Mouse (Mus musculus) embryonic facial prominence, embryonic 11.5 days (tissue): ENCODE measurements around the gene Ndufa10. TPM values are rescaled to one million over a fixed set of nuclear protein-coding genes. Genes with fewer than 3 reads are reported as not detected.

Experiments used
- ATAC-seq: fragments of 200-750 bp; cut with Nextera tagmentation; replicated peaks from 2 replicates; pipeline ENCODE4 v1.8.0; 2017; ENCODE audit warnings: low read depth; ENCODE audit not compliant: insufficient number of reproducible peaks, low FRiP score, low TSS enrichment
- DNase-seq: peaks from one replicate; pipeline ENCODE4 v3.0.0-alpha.2; 2015; ENCODE audit warnings: low spot score
- H3K27ac ChIP-seq: fragments of 300-500 bp; sonication (generic); replicated peaks from 2 replicates; pipeline ENCODE4 v1.5.1; 2014; ENCODE audit warnings: mild to moderate bottlenecking, low read depth, low read length, control low read depth
- H3K27me3 ChIP-seq: fragments of 300-500 bp; sonication (generic); 2 replicates; pipeline ENCODE4 v1.6.1; 2014; ENCODE audit warnings: mild to moderate bottlenecking, low read length, moderate library complexity, mixed read lengths; ENCODE audit not compliant: control insufficient read depth, insufficient read depth
- H3K36me3 ChIP-seq: fragments of 300-500 bp; sonication (generic); replicated peaks from 2 replicates; pipeline ENCODE4 v1.6.1; 2014; ENCODE audit warnings: low read depth, mild to moderate bottlenecking, low read length, moderate library complexity, mixed read lengths; ENCODE audit not compliant: control insufficient read depth, insufficient read depth
- H3K4me1 ChIP-seq: fragments of 300-500 bp; sonication (generic); 2 replicates; pipeline ENCODE4 v1.6.1; 2014; ENCODE audit warnings: low read length, mixed read lengths; ENCODE audit not compliant: control insufficient read depth, insufficient read depth
- H3K4me2 ChIP-seq: fragments of 300-500 bp; sonication (generic); 2 replicates; pipeline ENCODE4 v1.6.1; 2014; ENCODE audit warnings: low read depth, mild to moderate bottlenecking, control low read depth, low read length, moderate library complexity
- H3K4me3 ChIP-seq: fragments of 300-500 bp; sonication (generic); 2 replicates; pipeline ENCODE4 v1.5.1; 2014; ENCODE audit warnings: low read depth, low read length, control low read depth
- H3K9ac ChIP-seq: fragments of 300-500 bp; sonication (generic); replicated peaks from 2 replicates; pipeline ENCODE4 v1.6.1; 2014; ENCODE audit warnings: mild to moderate bottlenecking, control low read depth, low read length
- H3K9me3 ChIP-seq: fragments of 300-500 bp; sonication (generic); replicated peaks from 2 replicates; pipeline ENCODE4 v1.6.1; 2016; ENCODE audit warnings: mild to moderate bottlenecking, low read length, inconsistent platforms, mixed read lengths; ENCODE audit not compliant: control insufficient read depth
- WGBS: fragments of 180-500 bp; shearing (Covaris S2); extraction: QIAGEN DNeasy Blood & Tissue Kit; methylation state at CpG from one replicate; pipeline ENCODE4 v1.1.7; 2014; 5-methylcytosine and 5-hydroxymethylcytosine counted together
- polyA plus RNA-seq: library from polyadenylated mRNA; unstranded; fragments of >200 nt; fragmentation: Nextera tagmentation; extraction: Ambion mirVana; gene quantifications from 2 replicates; pipeline ENCODE4 v1.2.1, GENCODE M21; 2014

Ndufa10 gene
- polyA plus RNA-seq, 1 experiment from 2014 or later, result 275 TPM

GRCm38 (mm10) chr1:92474066-92474578 is 462 bp upstream of the Ndufa10 start:
- Histone ChIP-seq H3K4me1 (no peaks in the 10 kb centered on the region), H3K9me3 (no peaks in the 10 kb centered on the region), H3K36me3 (peaks cover 4% of the 10 kb centered on the region), H3K9ac (peak overlapping the region; percentile 57), H3K4me3 (peak overlapping the region; percentile 59), H3K27me3 (no peaks in the 10 kb centered on the region), H3K27ac (no peak overlapping the region), H3K4me2 (peak overlapping the region; percentile 76)
- peak; percentile 60 for ATAC-seq
- DNase-seq, result peak; percentile 4
- WGBS, result 4% methylated on average over 10 of the region's 10 CpGs

DNA sequence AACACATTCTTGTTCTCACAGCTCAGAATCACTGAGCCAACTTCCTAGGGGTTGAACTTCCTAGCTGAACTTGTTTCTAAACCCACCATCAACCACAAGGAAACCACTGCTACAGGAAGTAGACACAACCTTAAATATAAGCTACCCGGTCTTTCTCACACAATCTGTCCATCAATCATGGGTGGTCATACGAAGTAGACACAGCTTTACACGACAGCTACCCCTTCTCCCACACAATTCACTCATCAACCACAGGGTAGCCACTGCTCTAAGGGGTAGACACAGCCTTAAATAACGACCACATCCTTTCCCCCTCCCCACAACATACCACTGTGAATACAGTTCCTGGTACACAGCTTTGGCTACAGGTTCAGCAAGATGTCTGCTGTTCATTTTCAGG is 4.8 kb downstream of the Ndufa10 start:
- Histone ChIP-seq H3K4me1 (no peaks in the 10 kb centered on the region), H3K4me2 (no peak overlapping the region), H3K36me3 (peaks cover 7% of the 10 kb centered on the region), H3K9ac (no peak overlapping the region), H3K9me3 (no peaks in the 10 kb centered on the region), H3K27ac (no peak overlapping the region), H3K4me3 (no peak overlapping the region), H3K27me3 (no peaks in the 10 kb centered on the region)
- 87% methylated on average over 4 of the region's 4 CpGs for WGBS
- DNase-seq (no peak), ATAC-seq (no peak)

- no peak overlapping the region for H3K9ac ChIP-seq
- H3K27me3 ChIP-seq, result no peaks in the 10 kb centered on the region
- no peaks in the 10 kb centered on the region for H3K4me1 ChIP-seq
- 90% methylated on average over 6 of the region's 6 CpGs for WGBS
- no peak overlapping the region for H3K27ac ChIP-seq
- no peak overlapping the region for H3K4me3 ChIP-seq
- DNase-seq (no peak), ATAC-seq (no peak)
- no peaks in the 10 kb centered on the region for H3K9me3 ChIP-seq
- H3K36me3 ChIP-seq, result peaks cover 7% of the 10 kb centered on the region
- H3K4me2 ChIP-seq, result no peak overlapping the region
Measured at GRCm38 (mm10) chr1:92458416-92458815, 15.2 kb downstream of the Ndufa10 start.

- Histone ChIP-seq H3K9me3 (no peaks in the 10 kb centered on the region), H3K4me3 (no peak overlapping the region), H3K9ac (no peak overlapping the region), H3K36me3 (peaks cover 7% of the 10 kb centered on the region), H3K27me3 (no peaks in the 10 kb centered on the region), H3K4me1 (no peaks in the 10 kb centered on the region), H3K27ac (no peak overlapping the region), H3K4me2 (no peak overlapping the region)
- no peak for DNase-seq
- no peak for ATAC-seq
Measured at GRCm38 (mm10) chr1:92457758-92458157, 15.9 kb downstream of the Ndufa10 start.

DNA sequence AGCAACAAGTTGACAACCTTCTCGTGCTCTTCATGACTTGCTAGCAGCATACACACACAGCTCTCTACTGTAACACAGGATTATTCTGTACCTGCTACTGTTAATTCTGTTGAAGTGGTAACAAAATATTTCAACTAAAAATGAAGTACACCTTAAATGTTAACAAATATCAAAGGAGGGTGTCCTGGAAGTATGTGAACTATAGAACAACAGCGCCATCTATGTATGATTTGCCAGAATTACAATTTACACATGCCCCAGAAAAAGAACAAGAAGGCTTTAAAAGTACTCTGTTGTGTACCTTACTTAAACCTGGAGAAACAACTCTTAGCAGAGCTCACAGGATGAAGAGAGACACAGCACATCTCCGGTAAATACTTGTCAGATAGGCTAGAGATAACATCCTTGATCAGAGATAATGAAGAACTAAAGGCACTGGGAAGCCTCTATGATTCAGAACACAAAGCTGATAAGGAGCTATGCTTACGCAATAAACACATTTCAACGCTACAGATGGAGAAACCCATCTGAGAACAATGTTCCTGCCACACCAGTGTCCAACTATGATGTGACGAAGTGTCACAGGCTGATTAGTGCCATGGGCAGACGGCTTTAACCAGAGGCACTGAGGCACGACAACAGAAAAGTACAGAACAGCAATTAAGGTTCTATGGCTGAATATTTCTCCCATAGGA is 19.8 kb downstream of the Ndufa10 start:
- no peak for ATAC-seq
- WGBS, result 77% methylated on average over 8 of the region's 8 CpGs
- H3K9ac ChIP-seq, result no peak overlapping the region
- H3K4me1 ChIP-seq, result no peaks in the 10 kb centered on the region
- H3K36me3 ChIP-seq, result peaks cover 7% of the 10 kb centered on the region
- no peak overlapping the region for H3K4me2 ChIP-seq
- H3K4me3 ChIP-seq, result no peak overlapping the region
- H3K9me3 ChIP-seq, result no peaks in the 10 kb centered on the region
- no peaks in the 10 kb centered on the region for H3K27me3 ChIP-seq
- no peak overlapping the region for H3K27ac ChIP-seq
- DNase-seq, result peak; percentile 69

- Histone ChIP-seq H3K27ac (no peak overlapping the region), H3K4me1 (no peaks in the 10 kb centered on the region), H3K4me2 (no peak overlapping the region), H3K4me3 (no peak overlapping the region), H3K27me3 (no peaks in the 10 kb centered on the region), H3K9ac (no peak overlapping the region), H3K36me3 (no peaks in the 10 kb centered on the region; the same call in 1 of the 2 replicates), H3K9me3 (no peaks in the 10 kb centered on the region)
- DNase-seq (no peak), ATAC-seq (no peak)
- 77% methylated on average over 3 of the region's 3 CpGs for whole genome bisulfite sequencing
Measured at GRCm38 (mm10) chr1:92448293-92448692, 25.4 kb downstream of the Ndufa10 start.

DNA sequence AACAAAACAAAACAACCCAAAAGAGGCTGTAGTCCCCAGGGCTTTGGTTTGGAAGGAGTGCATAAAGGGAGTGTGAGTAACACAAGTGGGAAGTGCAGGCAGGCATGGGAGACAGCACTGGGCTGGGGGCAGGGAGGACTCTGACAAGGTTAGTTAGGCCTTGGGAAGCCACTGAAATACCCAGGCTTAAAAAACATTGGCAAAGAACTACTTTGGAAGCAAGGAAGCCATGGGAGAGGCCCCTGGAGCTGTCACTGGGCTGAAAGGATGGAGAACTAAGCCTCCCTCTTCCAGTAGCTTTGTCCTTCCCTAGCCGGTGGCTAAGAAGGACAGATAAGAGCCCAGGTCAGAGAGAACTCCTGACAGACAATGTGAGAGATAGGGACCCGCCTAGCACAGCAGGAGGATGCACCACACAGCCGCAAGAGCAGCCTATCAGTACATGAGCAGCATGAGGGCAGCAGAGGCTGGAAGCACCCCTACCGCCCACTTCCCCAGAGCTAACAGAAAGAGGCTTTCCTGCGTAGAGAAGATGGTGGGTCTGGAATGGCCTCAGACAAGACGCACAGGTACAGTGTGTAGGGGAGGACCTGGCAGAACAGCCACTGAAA is 32.1 kb downstream of the Ndufa10 start:
- Histone ChIP-seq H3K36me3 (peaks cover 4% of the 10 kb centered on the region; the same call in 1 of the 2 replicates), H3K4me1 (no peaks in the 10 kb centered on the region), H3K4me2 (no peak overlapping the region), H3K27me3 (no peaks in the 10 kb centered on the region), H3K27ac (no peak overlapping the region), H3K9me3 (no peaks in the 10 kb centered on the region), H3K4me3 (no peak overlapping the region), H3K9ac (no peak overlapping the region)
- DNase-seq (no peak), ATAC-seq (no peak)
- WGBS, result 72% methylated on average over 6 of the region's 6 CpGs

DNA sequence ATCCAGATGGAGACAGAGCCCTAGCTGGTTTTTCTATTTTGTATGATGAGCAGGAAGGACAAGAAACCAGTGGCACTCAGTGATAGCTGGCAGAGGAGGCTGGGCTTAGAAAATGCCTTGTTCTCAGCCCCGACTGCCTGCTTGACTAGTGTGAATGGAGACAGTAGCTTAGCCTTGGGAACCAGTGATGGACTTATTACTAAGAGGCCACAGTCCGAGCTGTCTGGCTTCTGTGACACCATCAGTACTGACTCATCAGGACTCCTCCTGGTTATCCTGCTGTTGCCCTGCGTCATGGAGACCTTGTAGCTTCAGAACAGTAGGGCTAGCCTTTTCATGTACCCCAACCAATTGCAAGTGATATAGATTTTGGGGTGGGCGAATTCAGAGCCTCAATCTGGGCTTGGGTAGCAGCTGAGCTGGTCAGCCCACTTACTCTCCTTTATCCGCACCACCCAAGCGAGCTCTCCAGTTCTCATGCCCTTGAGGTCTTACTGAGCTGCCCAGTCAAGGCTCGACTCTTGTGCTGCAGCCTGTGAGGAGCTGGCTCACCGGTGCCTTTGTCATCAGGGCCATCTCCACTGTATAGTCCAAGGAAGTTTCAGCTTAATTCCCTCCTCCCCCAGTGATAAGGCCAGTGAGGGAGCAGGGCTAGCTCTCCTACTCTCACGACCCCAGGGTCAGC is 33.5 kb downstream of the Ndufa10 start:
- Histone ChIP-seq H3K4me2 (no peak overlapping the region), H3K27ac (no peak overlapping the region), H3K4me3 (no peak overlapping the region), H3K9ac (no peak overlapping the region), H3K4me1 (no peaks in the 10 kb centered on the region), H3K27me3 (no peaks in the 10 kb centered on the region), H3K36me3 (peaks cover 4% of the 10 kb centered on the region; the same call in 1 of the 2 replicates), H3K9me3 (no peaks in the 10 kb centered on the region)
- ATAC-seq (no peak), DNase-seq (no peak)
- 86% methylated on average over 9 of the region's 9 CpGs for WGBS
